ENCODE assay signal across 15 mouse cellular contexts in genomic region chr9:58548897-58549296, GRCm38 (mm10). TPM values are rescaled to one million over a fixed set of nuclear protein-coding genes. Genes with fewer than 3 reads are reported as not detected.
DNase-seq lines count a peak whose midpoint lies in the region; ATAC-seq lines count a peak whose summit lies in the region.
"Had no signal": no experiment of that assay in that cellular context is flagged by ENCODE, and none has a peak within 500 bp of the region (broad histone marks: within the 10 kb centered on the region; RNA-seq: fewer than 3 reads in every experiment).

No protein-coding gene starts in this region.

- DNase-seq in cerebellum, adult 9-11 months = peak; percentile 21
- no peak for DNase-seq in cerebellum, postnatal 36 days
- DNase-seq in 416B (ENCODE audit: low read depth) (peak; percentile 78), NIH3T3 (ENCODE audit: low read depth) (peak; percentile 67), MN1 (ENCODE audit: low spot score) (no peak)
- DNase-seq in layer of hippocampus, adult 9-11 months = no peak
- no peak for DNase-seq in right cerebral cortex, postnatal 4 days
- DNase-seq: cerebellum, adult 11 months; gastrocnemius, postnatal 25 days; heart, postnatal 10 days; kidney, adult 18-20 months; right cerebral cortex, adult 18-20 months; spleen, adult 18-20 months; thymus, adult 2 months had no signal

- peak; percentile 48 for ATAC-seq in megakaryocyte progenitor cell, adult 5-6 weeks (replicated peaks; ENCODE audit: poor library complexity)

RNA-seq across cellular contexts. Expression of gene Cd276, which starts 6.3 kb away (rescaled TPM):
- total RNA-seq in megakaryocyte progenitor cell, adult 5-6 weeks (2015) = 0.10 and 0.52 TPM in 2 replicates
- 0.20 TPM in 1 of 2 replicates, not detected in the other for total RNA-seq in megakaryocyte progenitor cell, adult 5-6 weeks (2017)

RNA-seq across cellular contexts. Expression of gene Nptn, which starts 33.1 kb away (rescaled TPM):
- total RNA-seq in megakaryocyte progenitor cell, adult 5-6 weeks (2015) = 198 and 226 TPM in 2 replicates
- 90.3 and 106 TPM in 2 replicates for total RNA-seq in megakaryocyte progenitor cell, adult 5-6 weeks (2017)

Comparison
In these comparisons a context has a peak if more than half of its experiments do, and no peak if none do; other contexts are left out.
1. DNase-seq: peak in cerebellum, adult 9-11 months (single experiment), 416B (single experiment) and NIH3T3 (single experiment); none in cerebellum, postnatal 36 days (0 of 2), layer of hippocampus, adult 9-11 months (single experiment), MN1 (single experiment) and right cerebral cortex, postnatal 4 days (single experiment).